Mouse (Mus musculus): ENCODE results near the gene Limd2. TPM values are rescaled to one million over a fixed set of nuclear protein-coding genes. Genes with fewer than 3 reads are reported as not detected.
A peak's percentile ranks its signal among the peaks of the same experiment; 100 is the strongest.

Limd2 gene
- polyA plus RNA-seq, 1 experiment from 2014 or later, result 172 TPM

DNA sequence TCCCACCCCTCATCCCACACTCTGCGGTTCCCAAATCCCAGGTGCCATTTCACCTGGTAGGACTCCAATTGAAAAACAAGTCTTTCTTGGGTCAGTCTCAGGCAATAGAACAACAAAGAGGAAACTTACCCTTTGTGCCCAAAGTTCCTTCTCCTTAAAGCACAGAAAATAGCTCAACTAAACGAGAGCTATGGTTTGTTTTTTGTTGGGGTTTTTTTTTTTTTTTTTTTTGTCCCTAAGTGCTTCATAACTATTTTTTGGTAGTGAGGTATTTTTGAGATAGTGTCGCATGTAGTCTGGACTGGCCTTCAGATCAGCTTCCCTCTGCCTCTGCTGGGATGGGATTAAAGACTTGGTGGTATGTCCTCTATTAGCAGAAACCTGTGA is 33.5 kb upstream of the Limd2 start:
- H3K4me3 ChIP-seq (ENCODE audit: low read depth, low read length), result peak overlapping the region; percentile 74
- H3K9ac ChIP-seq (ENCODE audit: low read depth, low read length), result peak overlapping the region; percentile 74
- WGBS, result 37% methylated on average over 3 of the region's 3 CpGs
- ATAC-seq (replicated peaks; ENCODE audit: low FRiP score) (no peak), DNase-seq (ENCODE audit: low spot score) (no peak)
- peaks cover 16% of the 10 kb centered on the region for H3K4me1 ChIP-seq (replicated peaks; ENCODE audit: control insufficient read depth, insufficient read depth, low read length)
- no peaks in the 10 kb centered on the region for H3K27me3 ChIP-seq (replicated peaks; ENCODE audit: control insufficient read depth, insufficient read depth, low read length)
- peak overlapping the region; percentile 81 for H3K27ac ChIP-seq (ENCODE audit: low read depth, low read length)
- peaks cover 14% of the 10 kb centered on the region; the same call in 1 of the 2 replicates for H3K36me3 ChIP-seq (ENCODE audit: control insufficient read depth, insufficient read depth, low read length)
- H3K9me3 ChIP-seq (ENCODE audit: control insufficient read depth, low read length), result no peaks in the 10 kb centered on the region
- H3K4me2 ChIP-seq, result peak overlapping the region; percentile 86

DNA sequence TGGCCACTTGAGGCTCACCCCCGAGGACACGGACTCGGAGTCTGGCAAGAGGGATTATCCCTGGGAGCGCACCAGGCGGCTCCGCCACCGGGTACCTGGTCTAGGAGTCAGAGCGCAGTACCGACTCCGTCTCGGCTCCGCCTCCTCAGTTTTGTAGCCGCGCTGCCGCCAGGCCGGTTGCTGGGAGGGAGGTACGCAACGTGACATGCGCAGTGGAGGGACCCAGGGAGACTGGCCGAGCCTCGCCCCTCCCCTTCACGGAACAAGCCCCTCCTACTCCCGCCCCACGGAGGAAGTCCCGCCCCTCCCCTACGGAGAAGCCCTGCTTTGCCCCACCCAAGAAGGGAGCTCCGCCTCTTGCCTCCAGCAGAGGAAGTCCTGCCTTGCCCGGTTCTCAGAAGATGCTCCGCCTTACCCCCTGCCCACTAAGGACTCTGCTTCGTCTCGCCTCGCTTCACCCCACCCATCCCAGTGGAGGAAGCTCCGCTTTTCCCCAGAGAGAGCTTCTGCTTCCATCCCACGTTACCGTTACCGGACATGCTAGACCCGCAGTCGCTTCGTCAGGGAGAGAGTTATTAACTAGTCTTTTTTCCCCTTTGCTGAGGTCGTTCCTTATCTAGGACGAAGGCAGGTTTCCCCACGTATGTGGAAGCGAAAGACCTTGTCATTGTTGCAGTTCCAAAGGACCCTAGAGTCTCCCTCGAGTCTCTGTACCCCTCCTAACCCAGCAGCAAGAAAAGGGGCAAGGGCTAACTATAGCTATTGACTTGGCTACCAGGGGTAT is 32.9 kb upstream of the Limd2 start:
- peak overlapping the region; percentile 85 for H3K27ac ChIP-seq (ENCODE audit: low read depth, low read length)

DNA sequence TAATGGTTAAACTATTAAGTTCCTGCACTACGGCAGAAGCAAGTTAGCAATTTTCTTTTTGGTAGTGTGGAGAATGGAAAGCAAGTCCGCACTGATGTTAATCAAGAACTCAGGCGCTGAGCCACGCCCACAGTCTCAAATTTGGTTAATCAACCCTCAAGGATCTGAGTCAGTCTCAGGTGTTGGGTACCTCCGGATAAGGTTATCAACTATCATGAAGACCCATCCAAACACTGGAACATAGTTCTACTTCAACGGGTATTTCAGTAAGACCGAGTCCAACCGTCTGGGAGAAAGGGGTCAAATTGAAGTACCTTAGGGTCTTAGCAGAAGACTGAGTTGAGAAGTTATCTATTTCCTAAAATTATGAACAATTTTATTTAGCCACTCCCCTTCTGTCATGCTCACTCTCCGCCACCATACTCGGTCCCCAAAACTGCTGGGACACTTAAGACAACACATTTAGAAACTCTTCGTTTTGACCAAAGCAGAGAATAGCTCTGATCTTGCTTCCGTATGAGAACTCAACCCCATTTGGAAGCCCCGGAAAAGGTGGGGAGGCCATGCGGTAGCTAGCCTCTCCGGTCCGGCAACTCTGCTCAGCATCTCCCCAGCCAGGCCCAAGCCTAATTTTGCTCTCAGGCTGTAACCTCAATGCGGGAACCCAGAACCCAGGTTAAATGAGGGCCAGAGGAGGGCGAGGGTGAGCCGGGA is 32.2 kb upstream of the Limd2 start:
- DNase-seq (ENCODE audit: low spot score), result no peak
- WGBS, result 6% methylated on average over 19 of the region's 19 CpGs
- peak overlapping the region; percentile 86 for H3K4me2 ChIP-seq
- peak overlapping the region; percentile 74 for H3K4me3 ChIP-seq (ENCODE audit: low read depth, low read length)
- H3K4me1 ChIP-seq (replicated peaks; ENCODE audit: control insufficient read depth, insufficient read depth, low read length), result peaks cover 11% of the 10 kb centered on the region
- no peaks in the 10 kb centered on the region for H3K9me3 ChIP-seq (ENCODE audit: control insufficient read depth, low read length)
- peaks cover 6% of the 10 kb centered on the region; the same call in 1 of the 2 replicates for H3K36me3 ChIP-seq (ENCODE audit: control insufficient read depth, insufficient read depth, low read length)
- H3K9ac ChIP-seq (ENCODE audit: low read depth, low read length), result peak overlapping the region; percentile 68
- no peaks in the 10 kb centered on the region for H3K27me3 ChIP-seq (replicated peaks; ENCODE audit: control insufficient read depth, insufficient read depth, low read length)
- peak; percentile 52 for ATAC-seq (replicated peaks; ENCODE audit: low FRiP score)
- H3K27ac ChIP-seq (ENCODE audit: low read depth, low read length), result peak overlapping the region; percentile 85; the same call in 1 of the 2 replicates

More for the DNA sequence above, 32.9 kb upstream of the Limd2 start:
- WGBS, result under 1% methylated on average over 43 of the region's 44 CpGs
- DNase-seq (ENCODE audit: low spot score), result peak; percentile 96
- Histone ChIP-seq H3K4me2 (peak overlapping the region; percentile 86), H3K4me3 (ENCODE audit: low read depth, low read length) (peak overlapping the region; percentile 74), H3K27me3 (replicated peaks; ENCODE audit: control insufficient read depth, insufficient read depth, low read length) (no peaks in the 10 kb centered on the region), H3K4me1 (replicated peaks; ENCODE audit: control insufficient read depth, insufficient read depth, low read length) (peaks cover 15% of the 10 kb centered on the region), H3K36me3 (ENCODE audit: control insufficient read depth, insufficient read depth, low read length) (peaks cover 13% of the 10 kb centered on the region; the same call in 1 of the 2 replicates), H3K9ac (ENCODE audit: low read depth, low read length) (peak overlapping the region; percentile 74), H3K9me3 (ENCODE audit: control insufficient read depth, low read length) (no peaks in the 10 kb centered on the region)
- ATAC-seq (replicated peaks; ENCODE audit: low FRiP score), result peak; percentile 96

DNA sequence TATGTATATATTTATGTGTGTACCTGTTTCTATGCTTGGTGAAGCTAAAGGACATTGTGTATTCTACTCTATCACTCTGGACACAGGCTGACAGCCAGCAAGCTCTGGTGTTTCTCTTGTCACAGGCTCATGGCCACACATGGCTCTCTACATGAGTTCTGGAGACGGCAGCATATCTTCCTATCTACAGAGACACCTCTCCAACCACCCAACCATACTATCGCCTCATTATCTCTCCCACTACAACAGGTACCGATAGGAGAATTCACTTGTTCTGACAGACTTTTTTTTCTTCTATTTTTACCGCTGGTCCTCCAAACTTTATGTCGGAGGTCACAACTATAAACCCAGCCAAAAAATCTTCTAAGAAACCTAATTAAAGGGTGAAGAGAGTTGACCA is 31.6 kb upstream of the Limd2 start:
- peaks cover 11% of the 10 kb centered on the region for H3K4me1 ChIP-seq (replicated peaks; ENCODE audit: control insufficient read depth, insufficient read depth, low read length)
- no peaks in the 10 kb centered on the region for H3K9me3 ChIP-seq (ENCODE audit: control insufficient read depth, low read length)
- H3K27me3 ChIP-seq (replicated peaks; ENCODE audit: control insufficient read depth, insufficient read depth, low read length), result no peaks in the 10 kb centered on the region
- H3K27ac ChIP-seq (ENCODE audit: low read depth, low read length), result peak overlapping the region; percentile 85; the same call in 1 of the 2 replicates
- DNase-seq (ENCODE audit: low spot score) (no peak), ATAC-seq (replicated peaks; ENCODE audit: low FRiP score) (no peak)
- peak overlapping the region; percentile 74 for H3K4me3 ChIP-seq (ENCODE audit: low read depth, low read length)
- H3K9ac ChIP-seq (ENCODE audit: low read depth, low read length), result 0 out of 2 replicates have a peak overlapping the region, but pooled peaks have one; percentile 68
- WGBS, result 55% methylated on average over 5 of the region's 5 CpGs
- peak overlapping the region; percentile 86 for H3K4me2 ChIP-seq
- H3K36me3 ChIP-seq (ENCODE audit: control insufficient read depth, insufficient read depth, low read length), result peaks cover 3% of the 10 kb centered on the region; the same call in 1 of the 2 replicates

DNA sequence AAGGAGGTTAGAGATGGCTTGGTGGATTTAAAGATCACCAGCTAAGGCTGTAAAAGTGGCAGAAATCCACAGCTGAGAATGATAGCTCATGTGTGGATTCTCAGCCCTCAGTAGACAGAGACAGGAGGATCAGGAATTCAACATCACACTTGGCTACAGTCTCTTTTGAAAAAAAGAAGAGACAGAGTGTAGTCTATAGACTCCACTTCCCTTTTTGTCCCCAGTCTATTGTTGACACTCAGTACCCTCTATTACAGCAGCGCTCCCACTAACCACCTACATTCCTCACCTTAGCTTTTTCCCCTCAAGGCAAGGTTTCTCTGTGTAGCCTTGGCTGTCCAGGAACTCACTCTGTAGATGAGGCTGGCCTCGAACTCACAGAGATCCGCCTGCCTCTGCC is 31.1 kb upstream of the Limd2 start:
- ATAC-seq (replicated peaks; ENCODE audit: low FRiP score), result no peak
- WGBS, result 82% methylated on average over 3 of the region's 3 CpGs

DNA sequence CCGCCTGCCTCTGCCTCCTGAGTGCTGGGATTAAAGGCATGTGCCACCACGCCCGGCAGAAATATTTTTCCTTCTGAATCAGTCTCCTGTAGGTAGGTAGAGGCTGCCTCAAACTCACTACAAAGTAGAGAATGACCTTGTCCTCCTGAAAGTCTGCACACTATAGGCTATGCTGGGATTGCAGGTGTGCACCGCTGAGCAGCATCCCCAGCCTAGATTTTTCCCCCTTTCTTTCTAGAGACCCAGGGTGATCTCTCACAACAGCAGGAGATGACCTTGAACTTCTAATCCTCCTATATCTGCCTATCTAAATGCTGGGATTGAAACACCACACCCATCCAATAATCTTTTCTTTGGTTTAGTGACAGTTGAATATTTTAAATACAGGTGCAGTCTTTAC is 26.7 kb upstream of the Limd2 start:
- Histone ChIP-seq H3K36me3 (ENCODE audit: control insufficient read depth, insufficient read depth, low read length) (no peaks in the 10 kb centered on the region), H3K4me2 (no peak overlapping the region), H3K9ac (ENCODE audit: low read depth, low read length) (no peak overlapping the region), H3K4me1 (replicated peaks; ENCODE audit: control insufficient read depth, insufficient read depth, low read length) (peaks cover 7% of the 10 kb centered on the region), H3K27ac (ENCODE audit: low read depth, low read length) (no peak overlapping the region), H3K9me3 (ENCODE audit: control insufficient read depth, low read length) (no peaks in the 10 kb centered on the region), H3K27me3 (replicated peaks; ENCODE audit: control insufficient read depth, insufficient read depth, low read length) (no peaks in the 10 kb centered on the region), H3K4me3 (ENCODE audit: low read depth, low read length) (no peak overlapping the region)
- ATAC-seq (replicated peaks; ENCODE audit: low FRiP score) (no peak), DNase-seq (ENCODE audit: low spot score) (no peak)
- 90% methylated on average over 4 of the region's 4 CpGs for WGBS

More for the DNA sequence above, 31.1 kb upstream of the Limd2 start:
- Histone ChIP-seq H3K4me2 (peak overlapping the region; percentile 86), H3K36me3 (ENCODE audit: control insufficient read depth, insufficient read depth, low read length) (peaks cover 3% of the 10 kb centered on the region; the same call in 1 of the 2 replicates), H3K4me1 (replicated peaks; ENCODE audit: control insufficient read depth, insufficient read depth, low read length) (peaks cover 11% of the 10 kb centered on the region), H3K9ac (ENCODE audit: low read depth, low read length) (no peak overlapping the region), H3K27ac (ENCODE audit: low read depth, low read length) (no peak overlapping the region), H3K9me3 (ENCODE audit: control insufficient read depth, low read length) (no peaks in the 10 kb centered on the region), H3K4me3 (ENCODE audit: low read depth, low read length) (no peak overlapping the region), H3K27me3 (replicated peaks; ENCODE audit: control insufficient read depth, insufficient read depth, low read length) (no peaks in the 10 kb centered on the region)
- DNase-seq (ENCODE audit: low spot score), result no peak

DNA sequence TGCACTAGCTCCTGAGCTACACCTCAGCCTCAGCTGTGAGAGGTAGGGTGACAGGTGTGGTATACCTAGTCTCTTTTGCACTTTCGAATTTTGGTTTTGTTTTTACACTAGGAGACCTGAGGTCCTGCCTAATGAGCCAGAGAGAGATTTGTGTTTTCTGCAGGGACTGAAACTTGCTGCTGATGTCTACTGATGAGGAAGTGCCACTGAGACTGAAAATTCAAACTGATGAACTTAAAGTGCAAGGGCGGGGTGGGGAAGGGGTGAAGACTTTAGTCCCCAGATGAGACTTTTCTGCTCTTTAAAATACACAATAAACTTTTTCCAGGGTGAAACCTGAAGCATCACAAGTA is 19.8 kb upstream of the Limd2 start:
- no peak for DNase-seq (ENCODE audit: low spot score)
- no peak overlapping the region for H3K27ac ChIP-seq (ENCODE audit: low read depth, low read length)
- no peaks in the 10 kb centered on the region for H3K36me3 ChIP-seq (ENCODE audit: control insufficient read depth, insufficient read depth, low read length)
- H3K4me2 ChIP-seq, result no peak overlapping the region
- ATAC-seq (replicated peaks; ENCODE audit: low FRiP score), result no peak
- whole genome bisulfite sequencing, result 92% methylated on average over 2 of the region's 2 CpGs
- H3K4me1 ChIP-seq (replicated peaks; ENCODE audit: control insufficient read depth, insufficient read depth, low read length), result peaks cover 20% of the 10 kb centered on the region
- H3K9ac ChIP-seq (ENCODE audit: low read depth, low read length), result no peak overlapping the region
- no peaks in the 10 kb centered on the region for H3K27me3 ChIP-seq (replicated peaks; ENCODE audit: control insufficient read depth, insufficient read depth, low read length)
- H3K4me3 ChIP-seq (ENCODE audit: low read depth, low read length), result no peak overlapping the region
- no peaks in the 10 kb centered on the region for H3K9me3 ChIP-seq (ENCODE audit: control insufficient read depth, low read length)

DNA sequence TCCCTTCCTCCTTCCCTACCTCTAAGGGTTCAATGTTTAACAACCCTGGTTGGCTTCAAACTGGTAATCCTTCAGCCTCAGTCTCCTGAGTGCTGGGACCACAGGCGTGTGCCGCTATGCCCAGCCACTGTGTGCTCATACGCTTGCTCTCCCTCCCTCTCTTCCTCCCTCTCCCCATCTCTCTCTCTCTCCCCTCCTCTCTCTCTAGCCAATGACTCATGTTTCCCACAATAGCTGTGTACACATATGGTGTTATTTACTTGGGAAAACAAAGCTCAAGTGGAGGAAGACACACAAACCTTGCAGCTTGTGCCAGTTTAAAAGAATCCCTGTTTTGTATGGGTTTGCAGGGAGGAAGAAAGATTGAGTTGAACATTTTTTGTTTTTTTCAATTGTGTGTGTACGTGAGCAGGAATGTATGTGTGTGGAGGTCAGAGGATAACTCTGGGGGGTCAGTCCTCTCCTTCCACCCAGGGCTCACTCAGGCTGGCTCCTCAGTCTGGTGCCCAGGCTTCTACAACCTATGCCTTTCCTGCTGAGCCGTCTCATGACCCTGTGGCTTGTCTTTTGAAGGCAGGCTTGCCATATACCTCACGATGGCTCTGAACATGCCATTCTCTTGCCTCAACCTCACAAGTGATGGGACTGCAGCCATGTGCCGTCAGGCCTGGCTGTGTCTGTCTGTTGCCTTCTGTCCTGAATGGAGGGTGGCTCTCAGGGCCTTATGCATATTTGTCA is 19.2 kb upstream of the Limd2 start:
- Histone ChIP-seq H3K27ac (ENCODE audit: low read depth, low read length) (no peak overlapping the region), H3K4me1 (replicated peaks; ENCODE audit: control insufficient read depth, insufficient read depth, low read length) (peaks cover 20% of the 10 kb centered on the region), H3K36me3 (ENCODE audit: control insufficient read depth, insufficient read depth, low read length) (no peaks in the 10 kb centered on the region), H3K4me3 (ENCODE audit: low read depth, low read length) (no peak overlapping the region), H3K27me3 (replicated peaks; ENCODE audit: control insufficient read depth, insufficient read depth, low read length) (no peaks in the 10 kb centered on the region), H3K9me3 (ENCODE audit: control insufficient read depth, low read length) (no peaks in the 10 kb centered on the region), H3K9ac (ENCODE audit: low read depth, low read length) (no peak overlapping the region), H3K4me2 (no peak overlapping the region)
- DNase-seq (ENCODE audit: low spot score) (no peak), ATAC-seq (replicated peaks; ENCODE audit: low FRiP score) (no peak)
- 71% methylated on average over 7 of the region's 7 CpGs for WGBS

Measured in liver, embryonic 11.5 days (tissue).